Mouse (Mus musculus): ENCODE results near the gene Th. TPM values are rescaled to one million over a fixed set of nuclear protein-coding genes. Genes with fewer than 3 reads are reported as not detected.
A peak's percentile ranks its signal among the peaks of the same experiment; 100 is the strongest.

Th gene
- polyA plus RNA-seq, 1 experiment from 2014 or later: 1.3 TPM

DNA sequence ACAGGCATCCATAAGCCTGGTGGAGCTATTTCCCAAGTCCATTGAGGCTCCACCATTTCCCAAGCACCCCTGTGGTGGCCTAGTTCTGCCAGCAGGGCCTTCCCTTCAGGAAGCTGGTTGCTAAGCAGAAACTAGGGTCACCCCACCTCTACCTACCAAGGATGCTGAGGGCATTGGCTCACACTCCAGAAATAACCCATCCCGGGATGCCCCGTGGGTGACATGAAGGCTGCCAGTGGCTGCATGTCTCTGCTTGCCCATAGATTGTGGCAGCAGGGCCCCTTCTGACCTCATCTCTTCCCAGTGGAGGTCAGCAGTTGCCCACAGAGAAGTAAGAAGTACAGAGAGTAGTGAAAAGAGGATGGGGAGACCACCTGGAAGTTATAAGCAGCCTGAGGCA is 1.4 kb downstream of the Th start:
- Histone ChIP-seq H3K9ac (replicated peaks) (no peak overlapping the region), H3K27ac (no peak overlapping the region), H3K4me3 (replicated peaks) (no peak overlapping the region), H3K4me1 (replicated peaks) (no peaks in the 10 kb centered on the region), H3K36me3 (no peaks in the 10 kb centered on the region), H3K4me2 (no peak overlapping the region), H3K9me3 (no peaks in the 10 kb centered on the region), H3K27me3 (0 out of 2 replicates have a peak, but pooled peaks cover 3% of the 10 kb centered on the region)
- 68% methylated on average over 2 of the region's 2 CpGs for WGBS
- no peak for ATAC-seq (ENCODE audit: insufficient number of reproducible peaks, insufficient read depth, low FRiP score, low TSS enrichment, low read depth)

DNA sequence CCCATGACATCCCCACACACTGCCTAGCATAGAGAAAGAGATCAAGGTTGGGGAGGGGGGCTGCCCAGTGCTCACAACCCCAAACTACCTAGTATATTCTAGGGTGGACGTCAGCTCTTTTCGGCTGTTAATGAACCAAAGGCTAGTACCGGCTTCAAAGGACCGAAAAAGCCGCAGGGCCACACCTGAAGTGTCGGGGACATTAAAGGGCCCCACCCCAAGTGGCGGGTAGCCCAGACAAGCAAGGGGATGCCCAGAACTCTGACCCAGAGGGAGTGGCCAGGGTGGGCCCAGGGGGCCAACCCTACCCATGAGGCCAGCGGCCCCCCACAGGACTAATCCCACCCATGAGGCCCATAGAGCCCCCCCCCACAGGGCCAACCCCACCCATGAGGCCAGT is 3.6 kb downstream of the Th start:
- H3K27ac ChIP-seq: no peak overlapping the region
- ATAC-seq (ENCODE audit: insufficient number of reproducible peaks, insufficient read depth, low FRiP score, low TSS enrichment, low read depth): no peak
- no peaks in the 10 kb centered on the region for H3K4me1 ChIP-seq (replicated peaks)
- no peaks in the 10 kb centered on the region for H3K36me3 ChIP-seq
- H3K4me3 ChIP-seq (replicated peaks): no peak overlapping the region
- H3K9me3 ChIP-seq: no peaks in the 10 kb centered on the region
- 69% methylated on average over 8 of the region's 8 CpGs for WGBS
- no peak overlapping the region for H3K4me2 ChIP-seq
- no peak overlapping the region for H3K9ac ChIP-seq (replicated peaks)
- 0 out of 2 replicates have a peak, but pooled peaks cover 3% of the 10 kb centered on the region for H3K27me3 ChIP-seq

DNA sequence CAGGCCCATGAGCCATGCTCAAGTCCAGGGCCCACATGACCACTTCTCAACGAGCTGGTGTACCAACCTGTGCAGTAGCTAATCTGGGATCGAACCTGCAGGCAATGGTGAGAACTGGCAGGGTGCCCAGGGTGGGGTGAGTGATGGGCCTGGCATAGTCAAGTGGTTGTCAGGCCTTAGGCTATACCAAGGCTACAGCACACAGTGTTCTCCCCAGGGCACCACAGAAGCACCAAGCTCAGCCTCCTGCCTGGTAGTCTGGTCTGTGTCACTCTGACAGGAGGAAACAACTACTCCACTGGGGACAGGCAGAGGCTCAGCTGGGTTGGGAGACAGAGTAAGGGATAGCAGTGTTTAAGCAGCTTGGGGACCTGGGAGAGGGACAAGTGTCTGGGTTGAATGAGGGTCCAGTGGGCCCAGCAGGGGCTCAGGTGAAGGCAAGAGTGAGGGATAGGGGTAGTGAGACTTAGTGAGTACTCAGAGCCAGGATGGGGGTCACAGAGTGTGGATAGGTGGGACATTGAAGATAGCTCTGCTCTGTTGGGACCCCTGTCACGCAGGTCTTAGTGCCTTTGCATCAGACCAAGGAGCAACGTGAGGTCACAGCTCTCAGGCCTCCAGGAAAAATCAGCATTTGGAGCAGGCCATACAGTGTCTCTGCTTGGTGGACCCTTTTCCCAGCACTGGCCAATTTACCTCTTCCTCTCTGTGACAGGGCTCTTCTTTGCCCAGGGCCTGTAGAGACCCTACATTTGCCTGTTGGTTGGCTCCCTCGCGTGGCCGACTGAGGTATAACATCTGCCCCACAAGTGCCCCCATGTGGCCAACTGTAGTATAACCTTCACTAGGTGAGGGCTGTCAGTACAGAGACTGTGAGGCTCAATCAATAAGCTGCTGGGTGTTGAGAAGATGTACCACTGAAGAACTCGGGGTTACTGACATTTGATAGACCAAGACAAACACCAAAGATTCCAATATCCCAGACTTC is 12.0 kb downstream of the Th start:
- H3K9ac ChIP-seq (replicated peaks): no peak overlapping the region
- no peak overlapping the region for H3K4me2 ChIP-seq
- ATAC-seq (ENCODE audit: insufficient number of reproducible peaks, insufficient read depth, low FRiP score, low TSS enrichment, low read depth): peak; percentile 67
- no peaks in the 10 kb centered on the region for H3K36me3 ChIP-seq
- no peaks in the 10 kb centered on the region for H3K27me3 ChIP-seq
- H3K9me3 ChIP-seq: no peaks in the 10 kb centered on the region
- no peak overlapping the region for H3K27ac ChIP-seq
- 27% methylated on average over 8 of the region's 8 CpGs for WGBS
- no peaks in the 10 kb centered on the region for H3K4me1 ChIP-seq (replicated peaks)
- H3K4me3 ChIP-seq (replicated peaks): no peak overlapping the region

GRCm38 (mm10) chr7:142917659-142918058 is 13.3 kb downstream of the Th start:
- 87% methylated on average over 5 of the region's 5 CpGs for WGBS

GRCm38 (mm10) chr7:142916178-142916577 is 14.8 kb downstream of the Th start:
- H3K36me3 ChIP-seq: no peaks in the 10 kb centered on the region
- H3K27me3 ChIP-seq: no peaks in the 10 kb centered on the region
- 63% methylated on average over 8 of the region's 8 CpGs for WGBS
- no peak overlapping the region for H3K9ac ChIP-seq (replicated peaks)
- ATAC-seq (ENCODE audit: insufficient number of reproducible peaks, insufficient read depth, low FRiP score, low TSS enrichment, low read depth): no peak
- no peaks in the 10 kb centered on the region for H3K4me1 ChIP-seq (replicated peaks)
- no peak overlapping the region for H3K4me2 ChIP-seq
- no peaks in the 10 kb centered on the region for H3K9me3 ChIP-seq
- H3K4me3 ChIP-seq (replicated peaks): no peak overlapping the region
- H3K27ac ChIP-seq: no peak overlapping the region

More at GRCm38 (mm10) chr7:142917659-142918058, 13.3 kb downstream of the Th start:
- no peaks in the 10 kb centered on the region for H3K36me3 ChIP-seq
- no peak for ATAC-seq (ENCODE audit: insufficient number of reproducible peaks, insufficient read depth, low FRiP score, low TSS enrichment, low read depth)
- H3K27me3 ChIP-seq: no peaks in the 10 kb centered on the region
- H3K27ac ChIP-seq: no peak overlapping the region
- no peak overlapping the region for H3K9ac ChIP-seq (replicated peaks)
- no peaks in the 10 kb centered on the region for H3K9me3 ChIP-seq
- H3K4me1 ChIP-seq (replicated peaks): no peaks in the 10 kb centered on the region
- no peak overlapping the region for H3K4me2 ChIP-seq
- H3K4me3 ChIP-seq (replicated peaks): no peak overlapping the region

DNA sequence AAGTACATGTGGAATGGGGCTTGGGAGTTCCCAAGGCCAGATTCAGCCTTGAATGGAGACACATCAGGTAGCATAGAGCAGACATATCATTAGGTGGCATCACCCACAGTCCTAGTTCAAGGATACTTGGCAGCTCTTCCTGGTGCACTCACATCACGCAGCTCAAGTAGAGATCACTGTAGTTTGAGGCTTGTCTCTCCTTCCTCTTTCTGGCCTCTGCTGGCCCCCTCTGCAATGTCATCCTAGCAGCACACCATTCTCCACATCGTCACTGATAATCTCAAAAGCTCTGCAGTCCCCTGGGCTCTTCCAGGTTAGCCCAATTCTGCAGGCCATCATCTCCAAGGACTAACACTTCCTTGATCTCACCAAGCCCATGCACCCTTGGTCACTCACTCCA is 19.2 kb downstream of the Th start:
- Histone ChIP-seq H3K4me3 (replicated peaks) (no peak overlapping the region), H3K36me3 (no peaks in the 10 kb centered on the region), H3K4me2 (no peak overlapping the region), H3K4me1 (replicated peaks) (no peaks in the 10 kb centered on the region; the same call in 1 of the 2 replicates), H3K9me3 (no peaks in the 10 kb centered on the region), H3K9ac (replicated peaks) (no peak overlapping the region), H3K27me3 (no peaks in the 10 kb centered on the region; the same call in 1 of the 2 replicates), H3K27ac (no peak overlapping the region)
- 90% methylated on average over 2 of the region's 2 CpGs for WGBS
- no peak for ATAC-seq (ENCODE audit: insufficient number of reproducible peaks, insufficient read depth, low FRiP score, low TSS enrichment, low read depth)

- Histone ChIP-seq H3K27ac (no peak overlapping the region), H3K4me1 (replicated peaks) (no peaks in the 10 kb centered on the region; the same call in 1 of the 2 replicates), H3K27me3 (no peaks in the 10 kb centered on the region; the same call in none of the 2 replicates), H3K4me3 (replicated peaks) (no peak overlapping the region), H3K36me3 (no peaks in the 10 kb centered on the region), H3K9ac (replicated peaks) (no peak overlapping the region), H3K9me3 (no peaks in the 10 kb centered on the region), H3K4me2 (no peak overlapping the region)
- WGBS: 68% methylated on average over 2 of the region's 2 CpGs
- no peak for ATAC-seq (ENCODE audit: insufficient number of reproducible peaks, insufficient read depth, low FRiP score, low TSS enrichment, low read depth)
Observed at GRCm38 (mm10) chr7:142910104-142910503, 20.8 kb downstream of the Th start.

- H3K4me3 ChIP-seq (replicated peaks): no peak overlapping the region
- WGBS: 23% methylated on average over 2 of the region's 2 CpGs
- no peak for ATAC-seq (ENCODE audit: insufficient number of reproducible peaks, insufficient read depth, low FRiP score, low TSS enrichment, low read depth)
Observed at GRCm38 (mm10) chr7:142909622-142910021, 21.3 kb downstream of the Th start.

GRCm38 (mm10) chr7:142905606-142906005 is 25.3 kb downstream of the Th start:
- no peak for ATAC-seq (ENCODE audit: insufficient number of reproducible peaks, insufficient read depth, low FRiP score, low TSS enrichment, low read depth)
- no peak overlapping the region for H3K4me2 ChIP-seq
- no peak overlapping the region for H3K9ac ChIP-seq (replicated peaks)
- H3K36me3 ChIP-seq: no peaks in the 10 kb centered on the region
- no peak overlapping the region for H3K27ac ChIP-seq
- H3K27me3 ChIP-seq: peaks cover 4% of the 10 kb centered on the region
- H3K4me1 ChIP-seq (replicated peaks): peaks cover 22% of the 10 kb centered on the region
- WGBS: 59% methylated on average over 5 of the region's 5 CpGs
- H3K4me3 ChIP-seq (replicated peaks): no peak overlapping the region
- H3K9me3 ChIP-seq: no peaks in the 10 kb centered on the region

More at GRCm38 (mm10) chr7:142909622-142910021, 21.3 kb downstream of the Th start:
- no peak overlapping the region for H3K27ac ChIP-seq
- H3K4me2 ChIP-seq: no peak overlapping the region
- no peak overlapping the region for H3K9ac ChIP-seq (replicated peaks)
- H3K36me3 ChIP-seq: no peaks in the 10 kb centered on the region
- H3K27me3 ChIP-seq: no peaks in the 10 kb centered on the region; the same call in none of the 2 replicates
- no peaks in the 10 kb centered on the region; the same call in 1 of the 2 replicates for H3K4me1 ChIP-seq (replicated peaks)
- H3K9me3 ChIP-seq: no peaks in the 10 kb centered on the region

GRCm38 (mm10) chr7:142904331-142904730 is 26.6 kb downstream of the Th start:
- H3K9ac ChIP-seq (replicated peaks): no peak overlapping the region
- H3K9me3 ChIP-seq: no peaks in the 10 kb centered on the region
- no peak overlapping the region for H3K4me2 ChIP-seq
- H3K4me1 ChIP-seq (replicated peaks): peaks cover 22% of the 10 kb centered on the region
- H3K4me3 ChIP-seq (replicated peaks): no peak overlapping the region
- no peak overlapping the region for H3K27ac ChIP-seq
- peaks cover 17% of the 10 kb centered on the region for H3K27me3 ChIP-seq
- no peak for ATAC-seq (ENCODE audit: insufficient number of reproducible peaks, insufficient read depth, low FRiP score, low TSS enrichment, low read depth)
- H3K36me3 ChIP-seq: no peaks in the 10 kb centered on the region
- 28% methylated on average over 7 of the region's 7 CpGs for WGBS

- 21% methylated on average over 4 of the region's 4 CpGs for WGBS
- Histone ChIP-seq H3K9ac (replicated peaks) (no peak overlapping the region), H3K4me3 (replicated peaks) (no peak overlapping the region), H3K36me3 (no peaks in the 10 kb centered on the region), H3K27ac (no peak overlapping the region), H3K27me3 (peaks cover 25% of the 10 kb centered on the region), H3K4me1 (replicated peaks) (peaks cover 22% of the 10 kb centered on the region), H3K4me2 (no peak overlapping the region), H3K9me3 (no peaks in the 10 kb centered on the region)
- no peak for ATAC-seq (ENCODE audit: insufficient number of reproducible peaks, insufficient read depth, low FRiP score, low TSS enrichment, low read depth)
Observed at GRCm38 (mm10) chr7:142902931-142903330, 28.0 kb downstream of the Th start.
